8 mouse cellular contexts compared by ENCODE assay signal in the genomic region with DNA sequence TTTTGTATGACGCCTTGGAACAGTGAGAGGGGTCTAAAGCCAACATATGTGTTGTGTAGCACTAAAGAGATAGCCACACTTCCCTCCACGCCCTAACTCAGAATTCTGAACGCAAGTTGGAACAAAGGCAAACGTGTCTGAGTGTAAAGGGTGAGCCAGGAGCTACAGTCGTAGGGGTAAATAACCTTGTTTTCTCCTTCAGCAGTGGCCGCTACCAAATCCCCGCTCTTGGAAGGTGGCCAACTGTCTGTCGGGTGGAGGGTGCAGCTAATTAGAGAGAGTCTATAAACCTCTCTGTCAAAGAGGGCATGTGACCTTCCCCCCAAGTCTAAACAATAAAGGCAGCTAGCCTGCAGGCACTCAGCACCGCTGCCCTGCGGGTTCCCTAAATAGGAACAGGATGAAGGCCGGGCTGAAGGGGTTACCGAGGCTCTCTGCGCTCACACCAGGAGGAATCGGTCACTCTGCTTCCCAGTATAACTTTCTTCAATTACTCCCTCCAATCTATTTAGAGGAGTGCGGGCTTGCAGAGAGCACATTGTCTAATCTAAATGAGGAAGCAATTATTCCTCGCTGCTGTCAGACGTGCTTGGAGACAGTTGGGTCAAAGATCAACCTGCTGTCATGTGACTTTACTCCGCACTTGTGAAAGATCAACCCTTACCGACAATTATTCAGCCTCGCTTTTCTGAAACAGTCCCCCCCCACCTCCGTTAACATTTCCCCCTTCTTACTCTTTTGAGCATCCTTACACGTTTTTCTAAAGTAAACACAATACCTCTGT.
DNase-seq lines count a peak whose midpoint lies in the region; ATAC-seq and TF ChIP-seq lines count a peak whose summit lies in the region.

No protein-coding gene starts in this region.

- H3K4me2 ChIP-seq in embryonic facial prominence, embryonic 11.5 days (ENCODE audit: low read depth, low read length), result peak overlapping the region; percentile 56
- peak overlapping the region; percentile 74 for H3K4me2 ChIP-seq in heart, embryonic 11.5 days
- H3K4me2 ChIP-seq in liver, embryonic 16.5 days (ENCODE audit: low read depth, low read length), result peak overlapping the region; percentile 74
- peak overlapping the region; percentile 70 for H3K4me2 ChIP-seq in stomach, postnatal 0 days (replicated peaks; ENCODE audit: low read depth)

- peak; percentile 66 for DNase-seq in 3T3-L1 (ENCODE audit: low read depth, low spot score)
- DNase-seq in embryonic facial prominence, embryonic 11.5 days (ENCODE audit: low spot score), result peak; percentile 72
- peak; percentile 89 for DNase-seq in kidney, adult 9 months
- peak; percentile 15 to 39 for DNase-seq in natural killer cell, adult 2 months (ENCODE audit: low spot score in 2 of 2)
- DNase-seq in stomach, postnatal 0 days (ENCODE audit: low spot score), result peak; percentile 48

- no peak overlapping the region for H3K4me3 ChIP-seq in embryonic facial prominence, embryonic 11.5 days (ENCODE audit: low read depth, low read length)
- H3K4me3 ChIP-seq in heart, embryonic 11.5 days (ENCODE audit: low read depth, low read length), result peak overlapping the region; percentile 38
- peak overlapping the region; percentile 54 for H3K4me3 ChIP-seq in liver, embryonic 16.5 days (ENCODE audit: low read depth, low read length)
- peak overlapping the region; percentile 13 for H3K4me3 ChIP-seq in stomach, postnatal 0 days (ENCODE audit: low read depth, low read length)

- peak overlapping the region; percentile 81 for H3K27ac ChIP-seq in embryonic facial prominence, embryonic 11.5 days (replicated peaks; ENCODE audit: low read depth, low read length)
- H3K27ac ChIP-seq in heart, embryonic 11.5 days (ENCODE audit: low read depth, low read length), result peak overlapping the region; percentile 98
- H3K27ac ChIP-seq in liver, embryonic 16.5 days (ENCODE audit: low read length), result peak overlapping the region; percentile 74
- H3K27ac ChIP-seq in stomach, postnatal 0 days (replicated peaks), result peak overlapping the region; percentile 95

- no peak for TF ChIP-seq EP300 in stomach, postnatal 0 days (optimal IDR thresholded peaks at IDR 0.05)

- H3K27me3 ChIP-seq in embryonic facial prominence, embryonic 11.5 days (ENCODE audit: control insufficient read depth, insufficient read depth, low read length), result no peaks in the 10 kb centered on the region
- no peaks in the 10 kb centered on the region for H3K27me3 ChIP-seq in heart, embryonic 11.5 days (ENCODE audit: control insufficient read depth, insufficient read depth, low read length)
- peaks cover 8% of the 10 kb centered on the region for H3K27me3 ChIP-seq in liver, embryonic 16.5 days (ENCODE audit: control insufficient read depth, insufficient read depth, low read depth, low read length)
- no peaks in the 10 kb centered on the region for H3K27me3 ChIP-seq in stomach, postnatal 0 days (ENCODE audit: control insufficient read depth, insufficient read depth, low read length)

- peak; percentile 60 for ATAC-seq in activated CD4-positive, CD25-positive, alpha-beta regulatory T cell, adult 4 months
- peak; percentile 79 for ATAC-seq in embryonic facial prominence, embryonic 11.5 days (replicated peaks; ENCODE audit: insufficient number of reproducible peaks, low FRiP score, low TSS enrichment, low read depth)
- ATAC-seq in heart, embryonic 11.5 days (replicated peaks; ENCODE audit: insufficient number of reproducible peaks, low FRiP score, low TSS enrichment), result peak; percentile 55
- peak; percentile 67 for ATAC-seq in liver, embryonic 16.5 days (ENCODE audit: low read depth)
- ATAC-seq in stomach, postnatal 0 days (ENCODE audit: low FRiP score, low TSS enrichment), result peak; percentile 69

- WGBS in embryonic facial prominence, embryonic 11.5 days, result under 1% methylated on average over 22 of the region's 22 CpGs
- under 1% methylated on average over 22 of the region's 22 CpGs for WGBS in heart, embryonic 11.5 days (ENCODE audit: insufficient replicate concordance)
- under 1% methylated on average over 22 of the region's 22 CpGs for WGBS in liver, embryonic 16.5 days (ENCODE audit: insufficient replicate concordance)
- 1% methylated on average over 22 of the region's 22 CpGs for WGBS in stomach, postnatal 0 days

- no peaks in the 10 kb centered on the region for H3K36me3 ChIP-seq in embryonic facial prominence, embryonic 11.5 days (replicated peaks; ENCODE audit: control insufficient read depth, insufficient read depth, low read depth, low read length)
- no peaks in the 10 kb centered on the region for H3K36me3 ChIP-seq in heart, embryonic 11.5 days (ENCODE audit: control insufficient read depth, insufficient read depth, low read length)
- H3K36me3 ChIP-seq in liver, embryonic 16.5 days (ENCODE audit: control insufficient read depth, insufficient read depth), result no peaks in the 10 kb centered on the region
- H3K36me3 ChIP-seq in stomach, postnatal 0 days (ENCODE audit: control insufficient read depth, insufficient read depth, low read length), result no peaks in the 10 kb centered on the region

- TF ChIP-seq CTCF in stomach, postnatal 0 days (IDR thresholded peaks at IDR 0.05; ENCODE audit: low read depth), result 0 out of 2 replicates have a peak, but pooled peaks have one; percentile 4

- H3K4me1 ChIP-seq in embryonic facial prominence, embryonic 11.5 days (ENCODE audit: control insufficient read depth, insufficient read depth, low read length), result no peaks in the 10 kb centered on the region
- peaks cover 25% of the 10 kb centered on the region for H3K4me1 ChIP-seq in heart, embryonic 11.5 days (ENCODE audit: control insufficient read depth, insufficient read depth, low read length)
- peaks cover 17% of the 10 kb centered on the region for H3K4me1 ChIP-seq in liver, embryonic 16.5 days (ENCODE audit: control insufficient read depth, low read depth, low read length)
- H3K4me1 ChIP-seq in stomach, postnatal 0 days (replicated peaks; ENCODE audit: control insufficient read depth, insufficient read depth), result 0 out of 2 replicates have a peak, but pooled peaks cover 2% of the 10 kb centered on the region

- peak overlapping the region; percentile 40 for H3K9ac ChIP-seq in embryonic facial prominence, embryonic 11.5 days (replicated peaks; ENCODE audit: low read length)
- H3K9ac ChIP-seq in heart, embryonic 11.5 days (ENCODE audit: low read depth, low read length), result peak overlapping the region; percentile 75
- H3K9ac ChIP-seq in liver, embryonic 16.5 days (ENCODE audit: low read depth, low read length), result peak overlapping the region; percentile 40
- H3K9ac ChIP-seq in stomach, postnatal 0 days (ENCODE audit: low read length), result peak overlapping the region; percentile 58

- H3K9me3 ChIP-seq in embryonic facial prominence, embryonic 11.5 days (replicated peaks; ENCODE audit: control insufficient read depth, low read length), result no peaks in the 10 kb centered on the region
- H3K9me3 ChIP-seq in heart, embryonic 11.5 days (replicated peaks; ENCODE audit: control insufficient read depth, low read length), result no peaks in the 10 kb centered on the region
- H3K9me3 ChIP-seq in liver, embryonic 16.5 days (replicated peaks; ENCODE audit: control insufficient read depth, low read length), result no peaks in the 10 kb centered on the region
- H3K9me3 ChIP-seq in stomach, postnatal 0 days (ENCODE audit: control insufficient read depth, low read length), result no peaks in the 10 kb centered on the region

Comparison
In these comparisons a context has a peak if more than half of its experiments do, and no peak if none do; other contexts are left out.
1. DNase-seq: peak in every context shown above with its lines; median percentile 89 in kidney, adult 9 months; 72 in embryonic facial prominence, embryonic 11.5 days; 66 in 3T3-L1; 48 in stomach, postnatal 0 days; 27 in natural killer cell, adult 2 months.